In the genomic region with DNA sequence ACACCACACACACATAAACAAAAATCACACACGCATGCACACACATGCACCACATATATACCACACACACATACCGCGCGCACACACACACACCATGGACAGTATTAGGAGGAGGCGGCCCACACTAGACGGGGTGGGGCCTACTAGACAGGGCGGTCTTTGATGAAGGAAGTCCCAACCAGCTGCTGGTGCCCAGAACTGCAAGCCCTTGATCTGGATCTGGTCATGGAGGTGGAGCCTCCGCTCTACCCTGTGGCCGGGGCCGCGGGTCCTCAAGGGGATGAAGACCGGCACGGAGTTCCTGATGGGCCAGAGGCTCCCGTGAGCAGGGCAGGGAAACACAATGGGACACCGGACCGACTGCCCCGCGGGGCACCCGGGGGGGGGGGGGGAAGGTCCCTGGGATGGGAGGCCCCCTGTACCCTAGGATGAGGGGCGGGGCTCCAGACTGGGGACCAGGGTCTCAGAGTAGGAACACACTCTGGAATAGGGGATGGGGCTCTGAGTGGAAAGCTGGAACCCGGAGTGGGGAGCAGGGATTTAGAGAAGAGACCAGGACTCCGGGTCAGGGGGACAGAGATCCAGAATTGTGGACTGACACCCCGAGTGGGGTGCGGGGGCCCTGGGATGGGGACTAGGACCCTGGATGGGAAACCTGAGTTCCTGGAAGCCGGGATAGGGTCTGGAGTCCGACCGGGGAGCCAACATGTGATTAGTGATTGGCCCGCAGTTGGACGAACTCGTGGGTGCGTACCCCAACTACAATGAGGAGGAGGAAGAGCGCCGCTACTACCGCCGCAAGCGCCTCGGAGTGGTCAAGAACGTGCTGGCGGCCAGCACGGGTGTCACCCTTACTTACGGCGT, we compare ENCODE assay signal across 8 mouse cellular contexts. TPM values are rescaled to one million over a fixed set of nuclear protein-coding genes. Genes with fewer than 3 reads are reported as not detected.
DNase-seq lines count a peak whose midpoint lies in the region; ATAC-seq lines count a peak whose summit lies in the region.

A gene (plus strand): TSS at position 155 of the 864 bp plus-strand sequence.

- H3K36me3 ChIP-seq in forebrain, embryonic 10.5 days (replicated peaks) = no peaks in the 10 kb centered on the region
- H3K36me3 ChIP-seq in lung, embryonic 15.5 days = no peaks in the 10 kb centered on the region
- H3K36me3 ChIP-seq in neural tube, embryonic 15.5 days = no peaks in the 10 kb centered on the region

- WGBS in forebrain, embryonic 10.5 days = 6% methylated on average over 42 of the region's 42 CpGs
- 6% methylated on average over 42 of the region's 42 CpGs for WGBS in lung, embryonic 15.5 days
- 7% methylated on average over 37 of the region's 42 CpGs for WGBS in neural tube, embryonic 15.5 days

- intact Hi-C loops in heart, postnatal 14 days (cut with DNase I) = loop anchor here (5.0 kb wide), 2 partner anchors 33 to 83 kb away; a partner anchor contains a TSS

- no peaks in the 10 kb centered on the region for H3K9me3 ChIP-seq in forebrain, embryonic 10.5 days
- H3K9me3 ChIP-seq in lung, embryonic 15.5 days = no peaks in the 10 kb centered on the region
- H3K9me3 ChIP-seq in neural tube, embryonic 15.5 days (replicated peaks) = no peaks in the 10 kb centered on the region

- H3K4me2 ChIP-seq in lung, embryonic 15.5 days = peak within 1 kb of the TSS; percentile 69
- H3K4me2 ChIP-seq in neural tube, embryonic 15.5 days = peak within 1 kb of the TSS; percentile 76

- DNase-seq in CD4-positive, CD25-positive, alpha-beta regulatory T cell, adult 2 months (ENCODE audit: low read depth, low spot score) = peak; percentile 77
- DNase-seq in adrenal gland, adult 18-20 months (ENCODE audit: low spot score in 2 of 2) = peak; percentile 72 to 78
- DNase-seq in forebrain, embryonic 10.5 days (ENCODE audit: extremely low spot score, low spot score) = peak; percentile 60
- peak; percentile 66 to 75 for DNase-seq in heart, postnatal 14 days
- DNase-seq in kidney, postnatal 4 days = peak; percentile 73 to 84
- DNase-seq in right cerebral cortex, postnatal 4 days = no peak

- ATAC-seq in lung, embryonic 15.5 days (ENCODE audit: borderline replicate concordance, extremely low read depth, low FRiP score, low TSS enrichment) = peak; percentile 88
- ATAC-seq in neural tube, embryonic 15.5 days (ENCODE audit: low FRiP score) = peak; percentile 63

- H3K9ac ChIP-seq in lung, embryonic 15.5 days = peak within 1 kb of the TSS; percentile 38
- H3K9ac ChIP-seq in neural tube, embryonic 15.5 days (replicated peaks) = peak within 1 kb of the TSS; percentile 53

- peaks cover 35% of the 10 kb centered on the region for H3K27me3 ChIP-seq in forebrain, embryonic 10.5 days (ENCODE audit: poor library complexity, severe bottlenecking)
- H3K27me3 ChIP-seq in lung, embryonic 15.5 days = no peaks in the 10 kb centered on the region
- peaks cover 14% of the 10 kb centered on the region for H3K27me3 ChIP-seq in neural tube, embryonic 15.5 days (replicated peaks)

- H3K4me1 ChIP-seq in forebrain, embryonic 10.5 days = peaks cover 22% of the 10 kb centered on the region
- peaks cover 24% of the 10 kb centered on the region for H3K4me1 ChIP-seq in lung, embryonic 15.5 days
- H3K4me1 ChIP-seq in neural tube, embryonic 15.5 days = peaks cover 24% of the 10 kb centered on the region

- peak within 1 kb of the TSS; percentile 73 for H3K27ac ChIP-seq in forebrain, embryonic 10.5 days
- H3K27ac ChIP-seq in lung, embryonic 15.5 days = no peak within 1 kb of the TSS; the same call in 1 of the 2 replicates
- H3K27ac ChIP-seq in neural tube, embryonic 15.5 days (replicated peaks) = no peak within 1 kb of the TSS

- peak within 1 kb of the TSS; percentile 58 for H3K4me3 ChIP-seq in forebrain, embryonic 10.5 days
- H3K4me3 ChIP-seq in lung, embryonic 15.5 days = peak within 1 kb of the TSS; percentile 46
- peak within 1 kb of the TSS; percentile 42 for H3K4me3 ChIP-seq in neural tube, embryonic 15.5 days (replicated peaks)

RNA-seq across cellular contexts. Expression of the gene that starts here (rescaled TPM):
- 10 to 100 TPM; 53.3 to 64.4 TPM for total RNA-seq in adrenal gland, adult 18-20 months (2021)
- polyA plus RNA-seq in forebrain, embryonic 10.5 days (2016; fragmentation: Nextera tagmentation; extraction: Ambion mirVana) = 4.6 and 4.9 TPM in 2 replicates
- 10 to 100 TPM; 21.7 to 21.9 TPM for total RNA-seq in heart, postnatal 14 days (2021)
- polyA plus RNA-seq in lung, embryonic 15.5 days (2015; fragmentation: Nextera tagmentation; extraction: Ambion mirVana) = 18.4 and 22.3 TPM in 2 replicates
- 15.0 and 20.6 TPM in 2 replicates for polyA plus RNA-seq in neural tube, embryonic 15.5 days (2015; fragmentation: Nextera tagmentation; extraction: Ambion mirVana)
